Mouse (Mus musculus): Measurements from ENCODE around the gene Wdr89. TPM values are rescaled to one million over a fixed set of nuclear protein-coding genes. Genes with fewer than 3 reads are reported as not detected.

Gene Wdr89
- polyA plus RNA-seq (2014; fragmentation: Illumina TruSeq; extraction: RNeasy Lipid Tissue Mini Kit (QIAGEN cat#74804); ENCODE audit: low read depth, low replicate concordance), result 3.4 TPM

GRCm38 (mm10) chr12:75669258-75670106 is at the start of gene Wdr89:
TSS of gene Wdr89 (minus strand) at chr12:75669537.

GRCm38 (mm10) chr12:75596154-75597002 is 73.0 kb downstream of the Wdr89 start, which contains the start of gene Ppp2r5e:
TSS of gene Ppp2r5e (minus strand) at chr12:75596245.

Other genes starting within 250 kb of the Wdr89 start
- 109 TPM for gene Ppp2r5e, start 73.3 kb downstream of the Wdr89 start, polyA plus RNA-seq (2014; fragmentation: Illumina TruSeq; extraction: RNeasy Lipid Tissue Mini Kit (QIAGEN cat#74804); ENCODE audit: low read depth, low replicate concordance)
- gene Sgpp1, start 66.2 kb upstream of the Wdr89 start, polyA plus RNA-seq (2014; fragmentation: Illumina TruSeq; extraction: RNeasy Lipid Tissue Mini Kit (QIAGEN cat#74804); ENCODE audit: low read depth, low replicate concordance), result 244 TPM
- 40.4 TPM for gene Syne2, start 148.6 kb upstream of the Wdr89 start, polyA plus RNA-seq (2014; fragmentation: Illumina TruSeq; extraction: RNeasy Lipid Tissue Mini Kit (QIAGEN cat#74804); ENCODE audit: low read depth, low replicate concordance)

All from kidney, adult 10 weeks (tissue).